In genomic region chr5:142346454-142346853, GRCm38 (mm10) we compare ENCODE assay signal across 16 mouse cellular contexts.
"Had no signal": no experiment of that assay in that cellular context is flagged by ENCODE, and none has a peak within 500 bp of the region (broad histone marks: within the 10 kb centered on the region; RNA-seq: fewer than 3 reads in every experiment).

No protein-coding gene starts in this region.

- H3K4me3 ChIP-seq: neural tube, embryonic 13.5 days; neural tube, embryonic 15.5 days; stomach, embryonic 15.5 days had no signal

- H3K27ac ChIP-seq: neural tube, embryonic 13.5 days; neural tube, embryonic 15.5 days; stomach, embryonic 15.5 days; stomach, postnatal 0 days had no signal

- DNase-seq: retina, postnatal 1 day; right cerebral cortex, adult 18-20 months; right cerebral cortex, postnatal 14 days; right cerebral cortex, postnatal 25 days; right cerebral cortex, postnatal 4 days; spleen, adult 18-20 months; thymus, adult 18-20 months; thymus, adult 2 months; thymus, postnatal 14 days; thymus, postnatal 25 days; thymus, postnatal 36 days; thymus, postnatal 4 days had no signal
